Mouse (Mus musculus) cerebellum, adult (tissue): ENCODE measurements around the gene Dpy19l1.
A peak's percentile ranks its signal among the peaks of the same experiment; 100 is the strongest.

Experiments
- ATAC-seq: cut with Nextera tagmentation; 2 replicates; pipeline ENCODE4 v1.9.2; 2017; ENCODE audit warnings: mild to moderate bottlenecking, moderate library complexity, mixed read lengths; ENCODE audit not compliant: insufficient number of reproducible peaks, low FRiP score, low TSS enrichment

The Dpy19l1 gene

GRCm38 (mm10) chr9:24473824-24474223 lies 29.1 kb downstream of the Dpy19l1 start:
- no peak for ATAC-seq

GRCm38 (mm10) chr9:24472514-24472913 lies 30.4 kb downstream of the Dpy19l1 start:
- ATAC-seq, result no peak

DNA sequence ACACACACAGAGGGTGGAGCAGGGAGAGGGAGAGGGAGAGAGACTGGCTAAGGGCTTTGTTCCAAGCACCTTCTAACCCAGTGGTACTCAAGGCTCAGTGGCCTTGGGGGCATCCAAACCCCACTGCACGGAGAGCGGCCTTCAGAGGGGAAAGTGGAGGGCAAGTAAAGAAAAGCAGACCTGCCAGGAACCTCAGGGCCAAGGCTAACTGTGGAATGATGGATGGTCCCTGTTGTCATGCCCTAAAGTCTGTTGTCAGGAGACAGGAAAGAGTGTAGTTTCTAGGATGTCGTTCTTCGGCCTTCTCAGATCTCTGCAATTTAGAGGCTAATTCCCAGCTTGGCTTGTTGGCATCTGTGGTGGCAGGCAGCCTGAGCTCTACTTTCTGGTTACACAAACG lies 32.8 kb downstream of the Dpy19l1 start:
- no peak for ATAC-seq

GRCm38 (mm10) chr9:24467186-24467585 lies 35.8 kb downstream of the Dpy19l1 start:
- no peak for ATAC-seq

DNA sequence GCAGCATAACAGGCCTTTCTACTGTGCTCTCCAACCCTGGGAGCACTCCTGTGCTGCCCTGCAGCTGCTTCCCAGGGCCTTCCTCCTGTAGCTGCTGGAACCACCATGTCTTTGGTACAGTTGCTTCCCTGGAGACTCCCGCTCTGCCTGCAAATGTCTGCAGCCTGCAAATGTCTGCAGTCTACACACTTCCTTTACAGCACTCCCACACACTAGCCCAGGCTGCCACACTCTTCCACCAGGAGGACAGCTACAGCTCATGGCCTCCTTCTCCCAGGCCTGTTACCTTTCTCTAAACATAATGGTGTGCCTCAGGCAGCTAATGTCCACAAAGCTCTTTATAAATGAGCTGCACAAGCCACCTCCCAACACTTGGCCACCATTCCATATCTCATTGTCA lies 36.3 kb downstream of the Dpy19l1 start:
- no peak for ATAC-seq

- ATAC-seq, result no peak
Observed at GRCm38 (mm10) chr9:24461379-24461961, 41.5 kb downstream of the Dpy19l1 start.

DNA sequence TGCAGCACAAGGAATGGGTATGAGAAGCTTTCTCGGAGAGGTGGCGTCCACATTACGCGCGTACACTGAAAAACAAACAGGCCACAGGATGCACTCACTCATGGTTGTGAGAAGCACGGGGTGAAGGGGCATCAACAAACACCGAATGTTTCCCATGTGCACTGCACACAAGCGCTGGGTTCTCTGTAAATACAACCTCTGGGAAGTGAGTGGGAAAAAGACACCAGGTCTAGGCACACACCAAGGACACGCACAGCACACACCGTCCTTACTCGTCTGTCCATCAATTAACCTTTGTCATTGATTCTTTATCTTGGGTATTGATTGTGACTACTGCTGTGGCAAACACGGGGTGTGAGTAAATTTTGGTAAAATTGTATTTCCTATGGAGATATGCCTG lies 49.1 kb downstream of the Dpy19l1 start:
- ATAC-seq, result no peak

DNA sequence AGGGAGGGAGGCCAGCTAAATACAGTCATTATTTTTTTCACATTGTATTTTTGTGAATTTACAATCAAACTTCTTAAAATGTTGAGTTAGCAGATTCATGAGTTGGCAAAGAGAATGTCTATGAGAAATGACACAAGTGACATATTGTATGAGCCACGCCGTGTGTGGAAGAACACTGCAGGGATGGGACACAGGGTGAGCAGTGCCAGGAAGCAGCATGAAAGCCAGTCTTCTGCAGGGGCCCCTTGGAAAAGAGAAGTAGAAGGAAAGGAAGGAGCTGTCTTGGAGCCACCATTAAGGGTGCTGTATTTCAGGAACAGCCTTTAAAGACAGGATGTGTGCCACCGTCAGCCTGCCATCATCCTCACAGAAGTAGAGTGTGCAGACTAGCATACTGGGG lies 52.0 kb downstream of the Dpy19l1 start:
- ATAC-seq, result no peak

- no peak for ATAC-seq
Observed at GRCm38 (mm10) chr9:24450524-24450923, 52.4 kb downstream of the Dpy19l1 start.

- no peak for ATAC-seq
Observed at GRCm38 (mm10) chr9:24434901-24435300, 68.0 kb downstream of the Dpy19l1 start.

GRCm38 (mm10) chr9:24429721-24430120 lies 73.2 kb downstream of the Dpy19l1 start:
- ATAC-seq, result no peak

DNA sequence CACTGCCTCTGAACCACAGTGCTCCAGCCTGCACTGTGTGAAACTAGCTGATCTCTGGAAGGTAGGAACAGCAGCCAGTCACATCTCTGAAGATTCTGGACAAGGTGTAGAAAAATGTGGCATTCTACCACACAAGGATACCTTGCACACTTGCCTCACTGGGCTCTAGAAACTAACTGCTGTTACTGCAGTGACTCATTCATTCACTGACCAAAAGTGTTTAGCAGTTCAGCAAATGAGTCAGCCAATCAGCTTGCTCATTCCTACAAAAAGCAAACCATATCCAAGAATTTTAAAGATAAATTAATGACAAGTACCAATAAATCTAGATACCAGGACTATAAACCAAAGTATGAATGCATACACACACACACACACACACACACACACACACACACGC lies 77.3 kb downstream of the Dpy19l1 start:
- no peak for ATAC-seq

DNA sequence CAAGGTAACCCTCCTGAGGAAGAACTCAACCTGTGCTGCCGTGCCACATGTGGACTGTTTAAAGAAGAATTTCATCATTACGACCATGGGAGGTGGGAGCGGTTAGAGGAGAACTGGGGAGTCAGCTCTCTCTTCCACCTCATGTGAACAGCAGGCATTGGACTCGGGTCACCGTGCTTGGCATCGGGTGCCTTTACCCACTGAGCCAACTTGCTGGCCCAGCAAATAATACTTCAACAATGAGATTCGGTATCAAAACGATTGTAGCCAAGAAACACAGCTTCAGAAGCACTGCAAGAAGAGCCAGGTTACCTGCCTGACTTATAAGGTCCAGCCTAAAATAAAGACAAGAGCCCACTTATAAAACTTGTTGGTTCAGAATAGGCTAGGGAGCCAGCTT lies 79.7 kb downstream of the Dpy19l1 start:
- no peak for ATAC-seq

GRCm38 (mm10) chr9:24421888-24422287 lies 81.1 kb downstream of the Dpy19l1 start:
- no peak for ATAC-seq

DNA sequence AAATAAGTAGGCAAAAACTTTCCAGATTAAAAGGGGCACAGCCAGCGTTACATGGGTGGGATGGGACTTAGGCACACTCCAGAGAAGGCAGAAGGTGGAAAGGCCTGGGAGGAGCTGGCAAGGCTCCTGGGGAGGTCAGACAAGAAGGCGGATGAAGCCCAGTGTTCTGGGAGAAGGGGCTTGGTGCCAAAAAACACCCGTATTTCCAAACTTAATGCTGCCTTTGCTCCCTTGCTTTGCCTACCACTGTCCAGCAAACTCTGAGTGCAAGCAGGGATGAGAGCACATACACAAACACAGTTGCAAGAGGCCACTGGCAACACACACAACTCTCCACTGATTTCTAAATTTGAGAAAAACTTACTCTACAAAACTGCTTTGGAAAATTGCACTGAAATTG lies 81.7 kb downstream of the Dpy19l1 start:
- no peak for ATAC-seq

- no peak for ATAC-seq
Observed at GRCm38 (mm10) chr9:24420144-24420543, 82.8 kb downstream of the Dpy19l1 start.

DNA sequence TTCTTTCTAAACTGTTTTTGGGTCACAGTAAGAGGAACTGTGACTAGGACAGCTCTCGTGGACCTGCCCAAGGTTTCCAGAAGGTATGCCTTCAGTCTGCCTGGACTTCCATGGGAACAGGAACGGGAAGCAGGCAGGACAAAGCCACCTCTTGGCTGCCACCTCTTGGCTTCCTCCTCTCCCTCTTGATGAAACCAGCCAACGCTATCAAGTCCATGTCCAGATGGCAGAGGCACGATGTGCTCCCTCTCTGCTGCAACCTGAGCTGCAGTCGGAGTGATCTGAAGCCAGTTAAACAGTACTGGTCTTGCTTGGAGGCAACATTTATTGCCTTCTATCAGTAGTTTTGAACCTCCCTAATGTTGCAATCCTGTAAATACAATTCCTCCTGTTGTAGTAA lies 84.7 kb downstream of the Dpy19l1 start:
- peak; percentile 61; the same call in 1 of the 2 replicates for ATAC-seq

- ATAC-seq, result no peak
Observed at GRCm38 (mm10) chr9:24411483-24411882, 91.5 kb downstream of the Dpy19l1 start.

DNA sequence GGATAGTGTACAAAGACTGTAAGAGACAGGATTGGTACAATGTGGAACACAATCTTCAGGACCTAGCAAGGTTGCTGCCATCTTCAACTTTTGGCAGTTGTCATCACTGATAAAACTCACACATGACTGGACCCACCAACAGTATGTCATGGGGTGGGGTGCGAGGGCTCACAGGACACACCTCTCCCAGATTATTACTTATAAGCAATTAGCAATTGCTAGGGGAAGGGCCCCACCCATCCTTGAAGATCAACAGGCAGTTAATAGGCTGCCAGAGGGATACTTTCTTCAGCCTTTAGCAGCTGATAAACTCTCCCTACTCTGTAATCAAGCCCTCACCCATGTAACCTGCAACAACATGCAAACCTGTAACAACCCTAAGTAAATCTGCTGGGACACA lies 92.5 kb downstream of the Dpy19l1 start:
- no peak for ATAC-seq

- ATAC-seq, result no peak
Observed at GRCm38 (mm10) chr9:24407992-24408391, 94.9 kb downstream of the Dpy19l1 start.

DNA sequence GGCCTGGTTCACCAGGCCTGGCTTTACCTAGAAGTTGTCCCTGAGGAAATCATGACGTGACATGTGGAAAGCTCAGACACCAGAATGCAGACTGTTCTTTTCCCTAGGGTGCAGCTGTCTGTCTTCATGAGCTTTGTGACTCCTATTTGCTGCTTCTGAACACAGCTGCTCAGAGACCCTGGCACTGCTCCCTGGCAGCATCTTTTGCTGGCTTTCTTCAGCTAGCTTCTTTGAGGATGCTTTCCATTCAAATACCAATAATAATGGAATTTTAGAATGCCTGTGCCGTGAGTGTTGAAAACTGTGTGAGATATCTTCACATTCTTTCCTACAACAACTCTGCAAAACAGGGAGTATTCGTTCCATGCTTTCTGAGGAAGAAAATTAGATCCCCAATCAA lies 108.8 kb downstream of the Dpy19l1 start:
- ATAC-seq, result no peak

- ATAC-seq, result no peak
Observed at GRCm38 (mm10) chr9:24390807-24391370, 112.1 kb downstream of the Dpy19l1 start.

DNA sequence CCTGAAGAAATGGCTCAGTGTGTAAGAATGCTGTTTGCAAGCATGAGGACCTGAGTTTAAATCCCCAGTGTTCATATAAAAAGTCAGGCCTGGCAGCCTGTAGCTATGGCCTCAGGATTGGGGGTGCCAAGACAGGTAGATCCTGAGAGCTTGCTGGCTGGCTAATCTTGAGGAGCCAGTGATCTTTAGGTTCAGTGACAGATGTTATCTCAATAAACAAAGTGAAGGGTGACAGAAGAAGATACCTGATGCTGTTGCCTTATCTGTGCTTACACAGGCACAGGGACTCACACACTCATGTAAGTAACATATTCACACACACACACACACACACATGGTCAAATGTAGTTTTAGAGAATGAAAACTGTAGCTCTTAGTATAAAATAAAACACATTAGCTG lies 115.7 kb downstream of the Dpy19l1 start:
- ATAC-seq, result no peak
